Mouse (Mus musculus): ENCODE data around the gene Ces1g.

DNA sequence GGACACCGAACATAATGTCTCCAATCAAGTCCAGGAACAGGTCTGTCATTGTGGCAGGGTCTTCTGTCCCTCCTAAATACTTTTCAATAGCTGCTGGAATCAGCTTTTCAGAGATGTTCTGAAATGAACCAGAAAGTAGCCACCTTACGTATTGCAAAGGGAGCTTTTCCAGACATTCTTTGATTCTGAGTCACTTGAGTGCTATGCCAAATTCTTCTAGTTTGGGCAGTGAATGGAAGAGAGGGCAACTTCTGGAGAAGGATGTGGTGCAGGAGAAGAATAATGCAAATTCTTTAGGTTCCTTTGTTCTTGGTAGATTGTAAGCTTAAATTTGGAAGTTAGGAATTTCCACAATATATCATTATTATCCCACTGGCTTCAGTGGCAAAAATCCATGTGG, 20.1 kb downstream of the Ces1g start:
- no peak for TF ChIP-seq EP300 (IDR thresholded peaks at IDR 0.05; ENCODE audit: low read depth)
- no peak for TF ChIP-seq CTCF (IDR thresholded peaks at IDR 0.05; ENCODE audit: low read depth)
